Mouse (Mus musculus): Measurements from ENCODE around the gene Mkrn1.
"Not testable (repeated sequence)": the region's sequence is repeated elsewhere in the genome, so short reads cannot be mapped to it uniquely, and the experiment has no call there.

Mkrn1 gene

GRCm38 (mm10) chr6:39430722-39431121 lies 10.5 kb upstream of the Mkrn1 start:
- in situ Hi-C loops (cut with MboI, MseI), result no loop called here

GRCm38 (mm10) chr6:39429007-39429788 lies 8.9 kb upstream of the Mkrn1 start:
- in situ Hi-C loops (cut with MboI, MseI), result no loop called here

GRCm38 (mm10) chr6:39427276-39428003 lies 7.2 kb upstream of the Mkrn1 start:
- in situ Hi-C loops (cut with MboI, MseI), result no loop called here

GRCm38 (mm10) chr6:39426725-39427124 lies 6.5 kb upstream of the Mkrn1 start:
- in situ Hi-C loops (cut with MboI, MseI), result no loop called here

- in situ Hi-C loops (cut with MboI, MseI), result no loop called here
Measured at GRCm38 (mm10) chr6:39425181-39425580, 4.9 kb upstream of the Mkrn1 start.

- in situ Hi-C loops (cut with MboI, MseI), result no loop called here
Measured at GRCm38 (mm10) chr6:39423686-39424085, 3.4 kb upstream of the Mkrn1 start.

- in situ Hi-C loops (cut with MboI, MseI), result no loop called here
Measured at GRCm38 (mm10) chr6:39423130-39423551, 2.9 kb upstream of the Mkrn1 start.

GRCm38 (mm10) chr6:39420867-39421266 lies 605 bp upstream of the Mkrn1 start:
- in situ Hi-C loops (cut with MboI, MseI), result no loop called here

- in situ Hi-C loops (cut with MboI, MseI), result no loop called here
Measured at GRCm38 (mm10) chr6:39419386-39419850, 844 bp downstream of the Mkrn1 start.

GRCm38 (mm10) chr6:39416654-39417053 lies 3.6 kb downstream of the Mkrn1 start:
- in situ Hi-C loops (cut with MboI, MseI), result not testable (repeated sequence)

- in situ Hi-C loops (cut with MboI, MseI), result no loop called here
Measured at GRCm38 (mm10) chr6:39415762-39416161, 4.5 kb downstream of the Mkrn1 start.

- in situ Hi-C loops (cut with MboI, MseI), result no loop called here
Measured at GRCm38 (mm10) chr6:39414106-39414505, 6.2 kb downstream of the Mkrn1 start.

GRCm38 (mm10) chr6:39406480-39406879 lies 13.8 kb downstream of the Mkrn1 start:
- in situ Hi-C loops (cut with MboI, MseI), result no loop called here

GRCm38 (mm10) chr6:39403136-39403535 lies 17.1 kb downstream of the Mkrn1 start:
- in situ Hi-C loops (cut with MboI, MseI), result no loop called here

- in situ Hi-C loops (cut with MboI, MseI), result no loop called here
Measured at GRCm38 (mm10) chr6:39400343-39400742, 19.9 kb downstream of the Mkrn1 start.

GRCm38 (mm10) chr6:39398342-39398741 lies 21.9 kb downstream of the Mkrn1 start:
- in situ Hi-C loops (cut with MboI, MseI), result no loop called here

- in situ Hi-C loops (cut with MboI, MseI), result no loop called here
Measured at GRCm38 (mm10) chr6:39397046-39397445, 23.2 kb downstream of the Mkrn1 start.

GRCm38 (mm10) chr6:39395916-39396315 lies 24.3 kb downstream of the Mkrn1 start:
- in situ Hi-C loops (cut with MboI, MseI), result no loop called here

- in situ Hi-C loops (cut with MboI, MseI), result no loop called here
Measured at GRCm38 (mm10) chr6:39395471-39395870, 24.8 kb downstream of the Mkrn1 start.

- in situ Hi-C loops (cut with MboI, MseI), result no loop called here
Measured at GRCm38 (mm10) chr6:39389988-39390387, 30.3 kb downstream of the Mkrn1 start.

- in situ Hi-C loops (cut with MboI, MseI), result no loop called here
Measured at GRCm38 (mm10) chr6:39381125-39381880, 39.0 kb downstream of the Mkrn1 start, which contains the start of gene Rab19. Rab19 (plus strand) TSS chr6:39381175.

GRCm38 (mm10) chr6:39380276-39380675 lies 40.0 kb downstream of the Mkrn1 start:
- in situ Hi-C loops (cut with MboI, MseI), result no loop called here
